Mouse (Mus musculus) spleen, postnatal 36 days (tissue): ENCODE data around the gene Gpr146.
A peak's percentile ranks its signal among the peaks of the same experiment; 100 is the strongest.

Experiments used
- DNase-seq, 2 experiments: peaks; one replicate each; pipeline ENCODE4 v3.0.0; 2022; ENCODE audit warnings: low spot score in 2 of 2, mixed read lengths in 1 of 2

Gpr146 gene

GRCm38 (mm10) chr5:139399991-139400390 is 22.5 kb downstream of the Gpr146 start:
- DNase-seq: no peak

- DNase-seq: no peak
Observed at GRCm38 (mm10) chr5:139402106-139402505, 24.6 kb downstream of the Gpr146 start.

- no peak for DNase-seq
Observed at GRCm38 (mm10) chr5:139403692-139404260, 26.3 kb downstream of the Gpr146 start.

GRCm38 (mm10) chr5:139404801-139405401 is 27.4 kb downstream of the Gpr146 start, which contains the start of gene C130050O18Rik:
C130050O18Rik (plus strand) TSS chr5:139405280.
- DNase-seq: peak in 1 of 2 experiments; percentile 43

GRCm38 (mm10) chr5:139405478-139405877 is 28.0 kb downstream of the Gpr146 start:
- DNase-seq: no peak

GRCm38 (mm10) chr5:139405953-139406352 is 28.5 kb downstream of the Gpr146 start:
- no peak for DNase-seq

GRCm38 (mm10) chr5:139407121-139407885 is 29.8 kb downstream of the Gpr146 start:
- DNase-seq: no peak

GRCm38 (mm10) chr5:139408511-139408910 is 31.0 kb downstream of the Gpr146 start:
- DNase-seq: peak; percentile 59 to 63

GRCm38 (mm10) chr5:139409412-139409811 is 31.9 kb downstream of the Gpr146 start:
- no peak for DNase-seq

- no peak for DNase-seq
Observed at GRCm38 (mm10) chr5:139410056-139410455, 32.6 kb downstream of the Gpr146 start.

- no peak for DNase-seq
Observed at GRCm38 (mm10) chr5:139411117-139411516, 33.6 kb downstream of the Gpr146 start.

GRCm38 (mm10) chr5:139411665-139412314 is 34.3 kb downstream of the Gpr146 start:
- DNase-seq: no peak

- DNase-seq: no peak
Observed at GRCm38 (mm10) chr5:139413545-139413944, 36.0 kb downstream of the Gpr146 start.

- DNase-seq: no peak
Observed at GRCm38 (mm10) chr5:139415001-139415400, 37.5 kb downstream of the Gpr146 start.

GRCm38 (mm10) chr5:139416942-139417341 is 39.4 kb downstream of the Gpr146 start:
- DNase-seq: no peak

GRCm38 (mm10) chr5:139417480-139417879 is 40.0 kb downstream of the Gpr146 start:
- no peak for DNase-seq

- no peak for DNase-seq
Observed at GRCm38 (mm10) chr5:139418110-139418509, 40.6 kb downstream of the Gpr146 start.

GRCm38 (mm10) chr5:139418633-139419032 is 41.1 kb downstream of the Gpr146 start:
- DNase-seq: no peak

GRCm38 (mm10) chr5:139423026-139423865 is 45.7 kb downstream of the Gpr146 start, which contains the start of gene Gper1:
Gper1 (plus strand) TSS chr5:139423151.
- DNase-seq: no peak

GRCm38 (mm10) chr5:139425198-139425597 is 47.7 kb downstream of the Gpr146 start:
- DNase-seq: no peak

GRCm38 (mm10) chr5:139427001-139427400 is 49.5 kb downstream of the Gpr146 start:
- DNase-seq: no peak
